ENCODE assay signal across 9 mouse cellular contexts in the genomic region with DNA sequence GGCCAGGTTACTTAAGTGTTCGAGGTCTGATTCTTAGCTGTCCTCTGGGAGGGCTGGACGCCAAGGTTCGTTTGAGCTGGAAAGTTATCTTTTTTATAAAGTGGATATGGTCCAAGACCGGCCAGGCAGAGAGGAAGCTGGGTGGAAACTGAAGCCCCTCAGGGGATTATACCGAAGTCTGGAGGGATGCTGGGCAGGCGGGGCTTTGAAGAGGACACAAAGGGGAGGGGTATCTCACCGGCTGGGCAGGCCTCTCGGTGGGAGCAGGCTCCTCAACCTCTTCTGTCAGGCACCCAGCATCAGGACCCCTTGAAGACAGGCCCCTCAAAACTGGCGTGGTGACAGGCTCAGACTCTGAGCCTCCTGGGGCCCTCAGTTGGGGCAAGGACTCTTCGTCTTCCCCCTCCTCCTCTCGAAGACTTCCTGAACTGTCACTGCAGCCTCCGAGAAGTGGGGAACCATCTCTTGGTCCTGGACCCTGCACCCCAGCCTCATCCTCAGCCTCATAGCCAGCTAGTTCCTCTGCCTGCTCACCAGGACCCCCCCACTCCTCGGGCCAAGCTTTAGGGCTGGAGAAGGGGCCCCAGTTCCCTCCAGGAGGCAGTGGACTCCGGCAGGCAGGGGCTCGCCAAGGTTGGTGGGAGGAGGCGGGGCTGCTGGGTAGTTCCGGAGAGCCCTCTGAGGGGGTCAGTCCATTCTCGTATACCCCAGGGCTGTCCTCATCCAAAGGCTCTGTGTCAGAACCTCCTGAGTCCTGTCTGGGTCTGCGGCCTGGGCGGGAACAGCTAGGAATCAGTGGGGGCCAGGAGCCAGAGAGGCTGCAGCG. TPM values are rescaled to one million over a fixed set of nuclear protein-coding genes. Genes with fewer than 3 reads are reported as not detected.
DNase-seq lines count a peak whose midpoint lies in the region; ATAC-seq and TF ChIP-seq lines count a peak whose summit lies in the region.
"Had no signal": no experiment of that assay in that cellular context is flagged by ENCODE, and none has a peak within 500 bp of the region (broad histone marks: within the 10 kb centered on the region; RNA-seq: fewer than 3 reads in every experiment).

No protein-coding gene starts in this region.

- H3K27ac ChIP-seq in embryonic facial prominence, embryonic 13.5 days = no peak overlapping the region
- H3K27ac ChIP-seq in limb, embryonic 10.5 days = no peak overlapping the region

- peak overlapping the region; percentile 27; the same call in 1 of the 2 replicates for H3K4me2 ChIP-seq in embryonic facial prominence, embryonic 13.5 days

- no peaks in the 10 kb centered on the region for H3K9me3 ChIP-seq in E14TG2a.4 (ENCODE audit: low read length)
- H3K9me3 ChIP-seq in embryonic facial prominence, embryonic 13.5 days = no peaks in the 10 kb centered on the region
- no peaks in the 10 kb centered on the region for H3K9me3 ChIP-seq in limb, embryonic 10.5 days (replicated peaks)

- no peak for ATAC-seq in embryonic facial prominence, embryonic 13.5 days (ENCODE audit: insufficient number of reproducible peaks, insufficient read depth, low FRiP score, low TSS enrichment, low read depth)
- ATAC-seq in megakaryocyte progenitor cell, adult 5-6 weeks (replicated peaks; ENCODE audit: poor library complexity) = no peak

- no peak for TF ChIP-seq CTCF in E14TG2a.4 (conservative IDR thresholded peaks at IDR 0.05; ENCODE audit: low read length)

- H3K4me3 ChIP-seq in E14TG2a.4 (replicated peaks; ENCODE audit: low read length) = peak overlapping the region; percentile 58
- H3K4me3 ChIP-seq in embryonic facial prominence, embryonic 13.5 days = no peak overlapping the region
- H3K4me3 ChIP-seq in limb, embryonic 10.5 days = 0 out of 2 replicates have a peak overlapping the region, but pooled peaks have one; percentile 4
- H3K4me3 ChIP-seq: erythroblast, embryonic 14.5 days had no signal

- intact Hi-C loops in heart, postnatal 25 days (cut with DNase I) = no loop called here

- no peaks in the 10 kb centered on the region for H3K36me3 ChIP-seq in E14TG2a.4 (ENCODE audit: insufficient read depth, low read length)
- no peaks in the 10 kb centered on the region for H3K36me3 ChIP-seq in embryonic facial prominence, embryonic 13.5 days
- no peaks in the 10 kb centered on the region for H3K36me3 ChIP-seq in limb, embryonic 10.5 days

- H3K9ac ChIP-seq in embryonic facial prominence, embryonic 13.5 days = peak overlapping the region; percentile 36; the same call in 1 of the 2 replicates

- peaks cover 68% of the 10 kb centered on the region for H3K4me1 ChIP-seq in E14TG2a.4 (replicated peaks; ENCODE audit: low read depth, low read length)
- H3K4me1 ChIP-seq in embryonic facial prominence, embryonic 13.5 days = peaks cover 33% of the 10 kb centered on the region
- peaks cover 55% of the 10 kb centered on the region for H3K4me1 ChIP-seq in limb, embryonic 10.5 days

- peaks cover 63% of the 10 kb centered on the region for H3K27me3 ChIP-seq in E14TG2a.4 (ENCODE audit: insufficient read depth, low read length)
- peaks cover 62% of the 10 kb centered on the region for H3K27me3 ChIP-seq in embryonic facial prominence, embryonic 13.5 days
- peaks cover 73% of the 10 kb centered on the region for H3K27me3 ChIP-seq in limb, embryonic 10.5 days (ENCODE audit: low read depth, poor library complexity, severe bottlenecking)

- peak; percentile 93 for DNase-seq in heart, adult 11 months
- DNase-seq in heart, postnatal 25 days (ENCODE audit: low spot score) = no peak
- no peak for DNase-seq in limb, embryonic 10.5 days (ENCODE audit: low spot score)
- no peak for DNase-seq in natural killer cell, adult 2 months (ENCODE audit: low spot score in 2 of 2)
- no peak for DNase-seq in lung, postnatal 10 days

- 8% methylated on average over 21 of the region's 21 CpGs for whole genome bisulfite sequencing in embryonic facial prominence, embryonic 13.5 days
- WGBS in limb, embryonic 10.5 days = 18% methylated on average over 21 of the region's 21 CpGs

RNA-seq across cellular contexts. Expression of a gene that starts 2.9 kb away (rescaled TPM):
- total RNA-seq in heart, postnatal 25 days (2021) = 1 to 10 TPM; 4.4 to 4.6 TPM
- polyA plus RNA-seq in embryonic facial prominence, embryonic 13.5 days (2015; fragmentation: Nextera tagmentation; extraction: Ambion mirVana) = 21.0 and 23.4 TPM in 2 replicates
- polyA plus RNA-seq in limb, embryonic 10.5 days (2016; fragmentation: Nextera tagmentation; extraction: Ambion mirVana) = 10.6 and 12.5 TPM in 2 replicates
- 31.3 and 52.7 TPM in 2 replicates for total RNA-seq in megakaryocyte progenitor cell, adult 5-6 weeks (2015)
- 17.4 and 18.3 TPM in 2 replicates for total RNA-seq in megakaryocyte progenitor cell, adult 5-6 weeks (2017)

RNA-seq across cellular contexts. Expression of a gene that starts 7.5 kb away (rescaled TPM):
- not detected for total RNA-seq in heart, postnatal 25 days (2021)
- polyA plus RNA-seq in embryonic facial prominence, embryonic 13.5 days (2015; fragmentation: Nextera tagmentation; extraction: Ambion mirVana) = 2.7 and 2.9 TPM in 2 replicates
- 0.03 and 0.08 TPM in 2 replicates for polyA plus RNA-seq in limb, embryonic 10.5 days (2016; fragmentation: Nextera tagmentation; extraction: Ambion mirVana)
- total RNA-seq in megakaryocyte progenitor cell, adult 5-6 weeks (2015) = not detected in 2 replicates
- total RNA-seq in megakaryocyte progenitor cell, adult 5-6 weeks (2017) = not detected in 2 replicates
- polyA plus RNA-seq: erythroblast, embryonic 14.5 days had no signal

RNA-seq across cellular contexts. Expression of a gene that starts 14.7 kb away (rescaled TPM):
- total RNA-seq in heart, postnatal 25 days (2021) = 10 to 100 TPM; 12.3 to 13.2 TPM
- 21.9 and 23.9 TPM in 2 replicates for polyA plus RNA-seq in embryonic facial prominence, embryonic 13.5 days (2015; fragmentation: Nextera tagmentation; extraction: Ambion mirVana)
- polyA plus RNA-seq in limb, embryonic 10.5 days (2016; fragmentation: Nextera tagmentation; extraction: Ambion mirVana) = 22.0 and 25.6 TPM in 2 replicates
- 7.3 and 7.7 TPM in 2 replicates for total RNA-seq in megakaryocyte progenitor cell, adult 5-6 weeks (2015)
- total RNA-seq in megakaryocyte progenitor cell, adult 5-6 weeks (2017) = 10.9 and 11.5 TPM in 2 replicates

RNA-seq across cellular contexts. Expression of a gene that starts 17.1 kb away (rescaled TPM):
- 1 to 10 TPM; 2.9 to 3.6 TPM for total RNA-seq in heart, postnatal 25 days (2021)
- polyA plus RNA-seq in embryonic facial prominence, embryonic 13.5 days (2015; fragmentation: Nextera tagmentation; extraction: Ambion mirVana) = 5.5 and 5.8 TPM in 2 replicates
- 4.1 and 5.6 TPM in 2 replicates for polyA plus RNA-seq in limb, embryonic 10.5 days (2016; fragmentation: Nextera tagmentation; extraction: Ambion mirVana)
- total RNA-seq in megakaryocyte progenitor cell, adult 5-6 weeks (2015) = 2.5 and 3.1 TPM in 2 replicates
- total RNA-seq in megakaryocyte progenitor cell, adult 5-6 weeks (2017) = 0.75 and 1.1 TPM in 2 replicates
